Mouse (Mus musculus) retina, postnatal 7 days (tissue): ENCODE results near the gene Bag3.
"Not testable (repeated sequence)": the region's sequence is repeated elsewhere in the genome, so short reads cannot be mapped to it uniquely, and the experiment has no call there.

Experiments
- DNase-seq: peaks from one replicate; pipeline ENCODE4 v3.0.0-alpha.2; 2012; ENCODE audit warnings: low read depth, low spot score

Bag3 gene

DNA sequence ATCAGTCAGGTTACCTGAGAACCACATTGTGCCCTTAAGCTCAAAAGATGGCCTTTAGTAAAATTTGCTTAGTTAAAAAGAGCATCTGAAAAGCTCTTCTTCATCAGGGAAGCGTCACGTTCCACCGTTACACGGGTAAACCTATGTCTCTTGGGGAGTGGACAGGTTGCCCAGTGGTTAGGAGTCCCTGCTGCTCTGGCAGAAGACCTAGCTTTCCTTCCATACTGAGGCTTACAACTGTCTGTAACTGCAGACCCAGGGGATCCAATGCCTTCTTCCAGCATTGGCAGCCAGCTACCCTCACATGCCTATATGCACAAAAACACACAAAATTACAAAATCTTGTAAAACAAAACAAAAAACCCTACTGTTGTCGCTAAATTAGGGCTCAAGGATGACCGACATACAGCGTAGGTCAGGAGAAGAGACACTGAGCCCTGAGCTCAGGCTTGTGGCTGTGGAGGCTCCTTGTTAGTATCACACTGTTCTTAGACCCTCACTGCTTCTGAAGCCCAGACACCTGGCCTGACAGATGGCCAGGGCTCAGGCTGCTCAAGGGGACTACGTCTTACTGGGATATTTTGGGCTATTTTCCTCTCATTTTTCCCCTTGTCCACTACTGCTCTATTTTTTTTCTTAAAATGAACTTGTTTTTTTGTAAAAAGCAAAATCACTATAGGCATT lies 44.3 kb downstream of the Bag3 start:
- no peak for DNase-seq

DNA sequence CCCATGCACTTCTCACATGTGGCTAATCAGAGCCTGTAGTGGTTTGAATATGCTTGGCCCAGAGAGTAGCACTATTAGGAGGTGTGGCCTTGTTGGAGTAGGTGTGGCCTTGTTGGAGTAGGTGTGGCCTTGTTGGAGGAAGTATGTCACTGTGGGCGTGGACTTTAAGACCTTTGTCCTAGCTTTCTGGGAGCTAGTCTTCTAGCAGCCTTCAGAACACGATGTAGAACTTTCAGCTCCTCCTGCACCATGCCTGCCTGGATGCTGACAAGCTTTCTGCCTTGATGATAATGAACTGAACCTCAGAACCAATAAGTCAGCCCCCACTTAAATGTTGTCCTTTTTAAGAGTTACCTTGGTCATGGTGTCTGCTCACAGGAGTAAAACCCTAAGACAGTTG lies 46.0 kb downstream of the Bag3 start:
- not testable (repeated sequence) for DNase-seq

DNA sequence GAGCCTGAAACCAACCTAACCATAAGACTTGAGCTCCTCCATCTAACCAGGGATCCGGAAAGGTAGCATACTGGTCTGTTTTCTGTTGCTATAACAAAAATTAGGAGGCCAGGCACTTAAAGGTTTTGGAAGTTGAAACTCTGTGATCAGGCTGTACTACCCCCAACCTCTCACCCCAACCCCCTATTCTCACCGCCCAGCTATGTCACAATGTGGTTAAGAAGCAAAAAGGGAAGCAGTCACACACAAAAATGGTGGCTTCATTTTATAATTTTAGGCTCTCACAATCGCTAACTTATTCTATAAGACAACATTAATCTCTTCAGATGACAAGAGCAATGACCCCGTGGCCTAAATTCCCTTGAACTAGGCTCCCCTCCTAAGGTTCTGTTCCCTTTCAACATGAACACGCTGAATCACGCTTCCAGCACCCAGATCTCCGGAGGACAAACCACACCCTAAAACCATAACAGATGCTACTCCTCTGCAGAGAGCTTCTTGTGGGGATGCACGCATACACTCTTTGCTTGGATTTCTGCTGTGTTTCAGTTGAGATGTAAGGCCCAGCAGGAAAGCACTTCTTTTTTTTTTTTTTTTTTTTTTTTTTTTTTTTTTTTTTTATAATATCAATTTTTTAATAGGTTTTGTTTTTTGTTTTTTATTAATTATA lies 46.7 kb downstream of the Bag3 start:
- no peak for DNase-seq

DNA sequence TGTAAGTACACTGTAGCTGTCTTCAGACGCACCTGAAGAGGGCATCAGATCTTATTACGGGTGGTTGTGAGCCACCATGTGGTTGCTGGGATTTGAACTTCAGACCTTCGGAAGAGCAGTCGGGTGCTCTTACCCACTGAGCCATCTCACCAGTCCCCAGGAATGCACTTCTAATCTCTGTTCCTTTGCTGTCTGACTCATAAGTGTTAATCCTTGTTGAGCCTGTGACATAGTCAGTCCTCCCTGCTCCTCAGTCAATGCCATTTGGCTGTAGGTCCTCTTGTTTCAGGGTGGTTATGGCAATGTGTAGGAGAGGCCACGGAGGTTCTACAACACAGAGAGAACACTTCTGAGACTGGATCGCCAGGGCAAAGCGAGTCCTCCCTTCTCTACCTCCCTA lies 47.2 kb downstream of the Bag3 start:
- not testable (repeated sequence) for DNase-seq

DNA sequence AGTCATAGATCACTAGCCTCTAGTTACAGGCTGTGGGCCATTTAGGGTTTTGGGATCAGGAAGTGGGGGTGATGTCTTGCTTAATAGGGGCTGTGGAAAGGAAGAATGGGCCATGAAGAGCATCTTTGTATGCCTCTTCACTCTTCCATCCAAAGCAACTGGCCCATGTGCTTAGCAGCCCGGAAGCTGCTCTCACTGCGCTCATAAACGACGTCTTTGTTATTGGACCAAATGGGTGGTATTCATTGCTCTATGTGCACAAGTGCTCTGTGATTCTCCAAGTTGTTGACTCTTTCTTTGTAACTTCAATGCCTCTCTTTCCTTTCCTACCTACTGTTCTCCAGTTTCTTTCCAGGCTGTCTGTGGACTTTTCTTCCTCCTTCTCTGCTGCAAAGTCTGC lies 48.6 kb downstream of the Bag3 start:
- DNase-seq, result no peak

DNA sequence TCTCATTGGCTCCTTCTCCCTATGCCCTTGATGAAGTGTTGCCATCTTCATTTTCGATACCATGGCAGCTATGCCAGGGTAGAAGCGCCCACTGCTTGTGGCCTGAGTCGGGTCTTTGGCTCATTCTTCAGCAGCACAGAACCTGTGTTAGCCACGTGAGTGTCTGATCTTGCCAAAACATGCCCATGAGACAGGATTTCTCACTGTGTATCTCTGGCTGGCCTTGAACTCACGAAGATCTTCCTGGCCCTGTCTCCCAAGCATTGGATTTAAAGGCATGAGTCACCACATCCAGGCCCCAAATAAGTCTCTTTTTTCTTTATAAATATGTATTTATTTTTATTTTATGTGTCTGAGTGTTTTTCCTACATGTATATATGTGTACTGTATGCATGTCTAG lies 51.8 kb downstream of the Bag3 start:
- no peak for DNase-seq

DNA sequence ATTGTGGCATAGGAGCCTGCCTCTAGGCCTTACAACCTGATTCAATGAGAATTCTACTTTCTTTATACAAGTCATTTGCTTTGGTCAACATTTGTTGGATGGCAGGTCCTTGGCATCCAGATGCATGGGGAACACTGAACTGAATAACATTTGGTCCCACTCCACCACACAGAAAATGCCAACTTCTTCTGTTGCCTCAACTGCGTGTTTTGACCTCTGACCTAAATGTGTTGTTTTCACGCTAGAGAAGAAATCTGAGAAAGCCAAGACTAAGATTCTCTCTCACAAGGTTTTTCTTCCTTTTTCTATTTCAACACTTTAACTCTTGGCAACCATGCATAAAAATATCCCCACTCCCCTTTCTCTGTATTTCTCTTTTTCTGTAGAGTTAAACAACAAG lies 52.4 kb downstream of the Bag3 start:
- DNase-seq, result no peak

DNA sequence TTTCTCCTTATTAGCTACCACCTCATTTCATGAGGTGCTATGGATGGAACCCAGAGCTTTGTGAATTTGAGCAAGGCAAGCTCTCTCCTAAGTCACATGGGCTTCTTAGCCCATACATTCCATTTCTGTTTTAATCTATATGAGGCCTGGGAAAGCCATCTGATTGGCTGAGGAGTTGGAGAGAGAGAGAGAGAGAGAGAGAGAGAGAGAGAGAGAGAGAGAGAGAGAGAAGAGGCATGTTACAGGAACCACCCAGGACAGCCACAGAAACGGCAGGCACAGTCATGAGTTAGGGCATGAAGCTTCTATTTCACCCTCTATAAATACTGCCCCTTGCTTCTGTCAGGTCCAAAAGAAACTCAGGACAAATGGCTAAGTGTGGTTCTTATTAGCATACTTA lies 54.2 kb downstream of the Bag3 start:
- no peak for DNase-seq

DNA sequence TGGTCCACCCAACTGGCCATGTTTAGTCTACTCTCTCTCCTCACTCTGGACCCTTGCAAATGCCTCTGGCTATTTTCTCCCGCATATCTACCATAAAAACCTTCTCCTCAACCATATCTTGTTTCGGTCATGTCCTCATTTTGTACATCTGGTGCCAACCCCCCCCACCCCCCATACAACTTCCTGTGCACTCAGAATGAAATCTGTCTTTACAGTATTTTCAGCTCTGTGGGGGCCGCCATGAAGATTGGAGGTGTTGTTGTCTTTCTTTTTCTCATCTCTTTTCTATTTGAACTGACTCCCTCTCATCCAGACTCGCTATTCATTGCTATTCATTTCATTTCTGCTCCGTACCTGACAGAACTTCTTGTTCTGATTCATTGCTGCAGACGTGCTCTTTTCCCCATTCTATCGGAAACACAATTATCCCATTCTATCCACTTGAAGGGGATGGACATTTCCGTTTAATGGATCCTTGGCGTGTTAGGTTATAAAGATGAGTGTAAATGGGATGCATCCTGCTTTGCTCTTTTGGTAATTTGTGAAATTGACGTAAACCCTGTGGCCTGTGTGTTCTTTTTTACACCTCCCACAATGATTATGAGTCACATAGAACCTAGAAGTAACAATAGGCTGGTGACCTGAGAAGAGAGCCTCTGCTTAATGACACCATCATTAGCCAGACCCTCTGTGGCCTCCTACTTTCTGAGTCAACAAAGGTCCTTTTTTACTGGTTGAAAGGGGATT lies 55.0 kb downstream of the Bag3 start:
- no peak for DNase-seq

DNA sequence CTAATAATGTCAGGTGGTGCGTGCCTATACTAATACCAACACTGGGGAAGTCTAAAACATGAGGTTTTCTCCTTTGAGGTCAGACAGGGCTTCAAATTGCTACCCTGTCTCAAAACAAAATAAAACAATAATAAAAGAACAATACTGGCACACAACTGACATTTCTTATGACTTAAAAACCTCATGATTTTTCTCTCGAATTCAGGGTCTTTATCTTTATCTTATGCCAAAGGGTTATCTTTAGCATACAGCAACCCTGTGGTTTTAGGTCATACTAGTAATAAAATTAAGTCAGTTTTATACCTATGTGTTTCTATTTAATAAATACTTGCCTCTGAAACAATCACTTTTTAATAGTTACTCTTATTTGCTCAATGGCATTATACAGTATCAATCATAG lies 56.0 kb downstream of the Bag3 start:
- no peak for DNase-seq

DNA sequence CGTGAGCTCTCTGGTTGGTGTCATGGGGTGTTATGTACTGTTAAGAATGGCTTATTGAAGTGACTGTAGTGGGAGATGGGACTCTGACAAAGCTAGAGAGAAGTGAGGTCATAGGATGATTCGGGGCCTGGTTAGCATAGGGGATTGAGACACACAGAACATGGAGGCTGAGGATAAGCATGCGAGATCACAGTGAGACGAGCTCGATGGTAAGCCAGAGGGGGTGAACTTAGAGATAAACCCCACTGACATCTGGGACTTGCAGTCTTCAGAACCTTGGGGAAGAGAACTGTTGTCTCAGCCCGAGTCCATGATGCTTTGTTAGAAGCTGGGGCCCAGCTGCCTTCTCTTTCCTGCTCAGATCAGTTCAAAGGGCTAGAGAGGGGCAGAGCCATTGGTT lies 56.9 kb downstream of the Bag3 start:
- no peak for DNase-seq

DNA sequence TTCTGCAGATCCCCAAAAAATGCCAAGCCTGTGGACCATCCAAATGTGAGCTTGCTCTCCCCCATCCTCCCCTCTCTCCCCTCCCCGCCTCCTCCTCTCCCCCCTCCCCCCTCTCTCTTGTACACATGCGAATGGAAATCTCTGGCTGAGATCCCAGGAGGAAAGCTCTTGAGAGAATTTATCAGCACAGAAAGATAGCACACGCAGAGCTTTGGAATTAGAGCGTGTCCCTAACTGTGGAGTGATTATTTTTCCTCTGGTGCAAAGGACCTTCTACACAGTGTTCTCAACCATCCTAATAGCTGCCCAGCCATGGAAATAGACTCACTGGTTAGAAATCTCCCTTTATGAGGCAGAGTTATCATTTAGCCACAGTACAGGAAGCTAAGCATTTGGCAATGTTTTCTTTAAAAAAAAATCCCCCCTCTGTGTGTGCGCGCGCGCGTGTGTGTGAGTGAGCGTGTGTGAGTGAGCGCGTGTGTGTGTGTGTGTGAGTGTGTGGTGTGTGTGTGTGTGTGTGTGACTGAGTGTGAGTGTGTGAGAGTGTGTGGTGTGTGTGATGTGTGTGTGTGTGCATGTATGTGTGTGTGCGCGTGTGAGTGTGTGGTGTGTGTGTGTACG lies 58.6 kb downstream of the Bag3 start:
- no peak for DNase-seq

DNA sequence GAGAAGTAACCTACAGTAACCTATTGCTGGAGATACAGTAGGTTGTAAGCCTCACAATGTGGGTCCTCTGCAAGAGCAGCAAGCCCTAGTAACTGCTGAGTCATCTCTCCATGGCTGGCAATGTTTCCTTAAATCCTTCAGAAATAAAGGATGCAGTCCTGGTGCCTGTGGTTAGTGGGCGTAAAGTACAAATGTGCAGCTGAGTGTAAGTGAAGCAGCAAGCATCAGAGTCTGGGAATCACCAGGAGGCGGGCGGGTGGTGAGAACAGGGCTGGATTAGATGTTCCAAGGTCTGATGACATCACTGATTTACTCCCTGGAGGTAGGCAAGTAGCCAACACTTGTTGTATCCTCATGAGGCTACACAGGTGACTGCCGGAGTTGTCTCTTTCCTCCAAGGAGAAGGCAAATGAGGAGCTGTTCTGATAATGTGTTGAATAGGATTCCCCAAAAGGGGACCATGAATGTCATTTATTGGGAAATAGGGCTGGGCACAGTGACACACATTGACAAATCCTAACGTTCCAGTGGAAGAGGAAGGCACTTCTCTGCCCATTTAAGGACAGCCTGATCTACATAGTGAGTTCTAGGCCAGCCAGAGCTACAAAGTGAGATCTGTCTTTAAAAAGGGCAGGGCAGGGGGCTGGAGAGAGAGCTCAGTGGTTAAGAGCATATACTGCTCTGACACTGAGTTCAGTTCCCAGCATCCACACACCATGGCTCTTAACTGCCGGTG lies 60.0 kb downstream of the Bag3 start:
- DNase-seq, result no peak

DNA sequence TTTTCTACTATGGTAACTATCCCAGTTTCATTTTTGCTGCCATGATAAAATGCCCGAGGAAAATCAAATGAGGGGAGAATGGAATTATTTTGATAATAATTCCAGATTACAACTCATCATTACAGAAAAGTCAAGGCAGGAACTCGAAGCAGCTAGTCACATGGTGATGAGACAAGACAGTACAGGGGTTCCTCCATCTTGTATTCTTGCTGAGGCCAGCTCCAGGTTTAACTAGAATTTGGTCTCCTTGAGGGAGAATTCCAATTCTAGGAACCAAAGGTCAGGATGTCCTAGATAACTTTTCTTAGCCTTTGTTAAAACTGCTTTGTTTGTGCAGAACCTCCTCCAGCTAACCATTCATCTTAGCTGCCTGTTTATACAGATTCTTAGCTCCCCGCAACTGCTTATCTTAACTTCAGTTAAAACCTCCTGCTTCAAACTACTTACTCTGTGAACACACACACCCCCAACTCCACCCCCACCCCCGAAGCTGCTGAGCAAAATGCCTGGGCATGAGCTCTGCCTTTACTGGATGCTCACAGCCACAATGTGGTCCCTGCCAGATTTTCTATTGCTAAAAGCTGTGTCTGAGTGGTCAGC lies 64.0 kb downstream of the Bag3 start:
- no peak for DNase-seq

DNA sequence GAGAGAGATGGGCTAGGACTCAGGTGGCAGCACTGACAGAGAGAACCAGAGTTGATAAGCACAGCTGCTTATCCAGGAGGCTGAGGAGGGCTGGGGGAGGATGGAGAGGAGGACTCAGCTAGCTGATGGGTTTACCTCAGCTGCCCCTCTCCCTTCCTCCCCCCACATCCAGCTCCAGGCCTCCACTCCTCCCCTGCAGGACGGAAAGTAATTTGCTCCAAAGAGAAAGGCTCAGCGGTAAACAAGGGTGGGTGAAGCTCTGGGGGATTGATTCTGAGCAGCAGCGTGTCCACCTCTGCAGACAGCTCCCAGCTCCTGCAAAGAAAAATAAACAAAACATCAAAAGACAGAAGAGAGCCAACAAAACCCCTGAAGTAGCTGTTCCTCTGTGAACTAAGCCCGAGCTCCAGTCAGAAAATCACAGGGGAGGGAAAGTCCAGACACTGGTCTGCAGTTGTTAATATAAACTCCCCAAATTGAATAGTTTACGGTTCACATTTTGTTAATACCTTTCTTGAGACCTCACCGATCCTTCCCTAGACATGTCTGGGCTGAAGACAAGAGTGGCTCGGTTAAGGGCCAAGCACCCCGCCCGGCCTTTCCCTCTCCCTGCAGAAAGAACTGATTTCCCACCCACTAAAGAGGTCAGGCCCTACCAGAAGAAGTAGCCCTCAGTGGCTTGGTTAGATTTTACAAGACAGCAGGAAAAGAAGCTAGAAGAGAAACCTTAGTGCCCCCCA lies 68.1 kb downstream of the Bag3 start:
- DNase-seq, result no peak

DNA sequence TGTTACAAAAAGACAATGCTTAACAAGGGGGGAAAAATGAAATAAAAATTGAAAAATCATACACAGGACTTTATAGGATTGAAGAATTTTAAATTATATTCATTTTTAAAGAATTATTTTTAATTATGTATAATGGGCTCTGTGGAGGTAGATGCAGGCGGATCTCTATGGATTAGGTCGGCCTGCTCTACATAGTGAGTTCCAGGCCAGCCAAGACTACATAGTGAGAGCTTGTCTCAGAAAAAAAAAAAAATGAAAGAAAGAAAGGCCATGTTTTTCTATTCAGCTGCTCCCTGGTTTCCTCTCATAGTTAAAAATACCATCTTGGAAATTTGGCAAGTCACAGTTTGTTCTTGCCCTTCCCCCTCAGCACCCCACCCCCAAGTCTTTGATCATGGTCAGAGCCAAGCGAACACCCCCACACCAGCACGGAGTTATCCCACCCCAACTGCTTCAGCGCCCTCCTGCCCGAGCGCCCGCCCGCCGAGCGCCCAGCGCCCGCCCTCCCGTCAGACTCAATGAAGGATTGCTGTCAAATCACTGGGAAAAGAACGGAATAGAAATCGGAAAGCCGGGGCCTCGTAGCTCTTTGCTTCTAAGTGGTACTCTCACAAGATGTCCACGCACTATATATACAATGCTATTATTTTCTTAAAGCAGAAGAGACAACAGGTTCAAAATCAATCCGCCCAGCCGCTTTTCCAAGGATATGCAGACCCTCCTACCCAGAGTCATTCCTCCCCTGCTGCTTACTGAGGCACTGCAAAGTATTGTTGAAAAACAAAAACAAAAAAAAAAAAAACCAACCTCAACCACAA lies 68.9 kb downstream of the Bag3 start:
- no peak for DNase-seq

DNA sequence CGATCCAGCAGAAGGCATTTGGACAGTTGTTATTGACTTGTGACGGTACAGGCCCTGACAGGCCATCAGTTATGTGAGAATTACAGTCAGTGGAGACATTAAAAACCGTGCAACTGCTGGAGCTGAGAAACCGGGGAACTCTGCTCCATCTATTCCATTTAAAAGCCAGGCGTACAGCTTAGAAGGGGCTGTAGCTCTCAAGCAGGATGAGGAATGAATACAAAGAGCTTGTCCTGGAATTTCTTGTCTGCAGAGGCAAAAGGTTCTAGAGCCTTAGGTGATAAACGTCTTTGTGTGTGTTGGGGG lies 69.5 kb downstream of the Bag3 start:
- DNase-seq, result no peak

DNA sequence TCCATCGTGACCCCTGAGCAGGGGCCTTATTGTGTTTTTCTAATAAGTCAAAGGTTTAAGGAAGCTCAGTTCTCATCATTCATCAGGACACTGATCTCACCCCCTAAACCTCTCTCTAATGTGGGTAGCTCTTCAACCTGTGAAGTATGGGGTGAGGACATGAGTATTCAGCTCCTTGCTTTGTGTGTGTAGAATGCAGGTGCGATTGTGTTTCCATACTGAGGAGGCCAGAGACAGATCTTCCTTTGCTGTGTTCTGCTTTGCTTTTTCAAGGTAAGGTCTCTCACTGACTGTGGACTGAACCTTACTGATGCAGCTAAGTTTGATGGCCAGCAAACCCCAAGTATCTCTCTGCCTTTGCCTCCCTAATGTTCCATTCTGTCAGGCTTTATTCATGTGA lies 72.9 kb downstream of the Bag3 start:
- no peak for DNase-seq
